Mouse (Mus musculus): ENCODE data around the gene Neurl1a. TPM values are rescaled to one million over a fixed set of nuclear protein-coding genes. Genes with fewer than 3 reads are reported as not detected.

Neurl1a gene
- polyA plus RNA-seq, 1 experiment = 3.7 TPM

DNA sequence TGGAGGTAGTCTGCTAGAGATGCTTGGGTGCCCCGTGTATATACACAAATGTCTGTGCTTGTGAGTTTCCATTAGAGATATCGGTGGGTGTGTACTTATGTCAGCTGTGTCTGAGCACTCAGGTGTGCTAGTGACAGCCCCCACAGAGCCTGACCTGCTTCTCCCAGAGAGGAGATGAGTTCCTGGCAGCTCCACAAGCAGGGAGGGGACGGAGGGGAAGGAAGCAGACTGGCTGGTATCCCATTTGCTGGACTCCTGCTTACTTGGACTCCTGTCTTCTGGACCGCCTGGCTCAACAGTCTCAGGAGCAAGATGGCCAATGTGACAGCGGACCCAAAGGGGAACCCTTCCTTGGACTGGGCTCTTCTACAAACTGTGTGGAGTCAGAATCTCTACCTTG lies 50.8 kb downstream of the Neurl1a start:
- Histone ChIP-seq H3K4me3 (ENCODE audit: insufficient read depth, poor library complexity, severe bottlenecking) (no peak overlapping the region), H3K36me3 (ENCODE audit: control insufficient read depth, insufficient read depth) (no peaks in the 10 kb centered on the region), H3K79me2 (ENCODE audit: control insufficient read depth, insufficient read depth) (no peaks in the 10 kb centered on the region), H3ac (ENCODE audit: control insufficient read depth, insufficient read length, low read depth) (no peak overlapping the region), H3K79me3 (ENCODE audit: low read depth) (no peaks in the 10 kb centered on the region), H3K27me3 (ENCODE audit: control insufficient read depth, insufficient read depth, insufficient read length) (no peaks in the 10 kb centered on the region)
- TF ChIP-seq CTCF (IDR thresholded peaks at IDR 0.05; ENCODE audit: control insufficient read depth, insufficient read depth, insufficient read length) (no peak), MYOD1 (IDR thresholded peaks at IDR 0.05; ENCODE audit: control insufficient read depth, insufficient read length, low read depth) (no peak), MAX (IDR thresholded peaks at IDR 0.05) (no peak), USF1 (IDR thresholded peaks at IDR 0.05; ENCODE audit: low read depth) (no peak), MYOG (IDR thresholded peaks at IDR 0.05; ENCODE audit: control insufficient read depth, extremely low read depth, insufficient read length) (no peak), FOSL1 (IDR thresholded peaks at IDR 0.05; ENCODE audit: insufficient read depth, low read length, poor library complexity, severe bottlenecking) (no peak), CEBPB (IDR thresholded peaks at IDR 0.05; ENCODE audit: low read depth) (no peak)

DNA sequence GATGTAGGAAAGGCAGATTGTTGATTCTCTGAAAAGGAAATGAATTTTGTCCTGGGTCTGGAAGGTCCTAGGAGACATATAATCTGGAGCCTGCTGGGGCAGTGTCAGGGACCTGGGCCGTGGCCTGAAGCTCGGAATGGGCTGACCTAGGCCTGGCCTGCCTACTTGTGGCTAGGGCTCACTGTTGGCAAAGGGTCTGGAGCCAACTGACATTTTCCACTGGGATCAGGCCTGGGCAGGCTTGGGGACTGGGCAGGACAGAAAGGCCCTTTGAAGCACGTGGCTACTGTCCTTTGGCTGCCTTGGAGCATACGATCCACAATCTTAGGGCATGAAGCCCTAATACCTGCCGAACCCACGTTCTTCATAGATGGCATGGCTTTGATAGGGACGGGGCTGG lies 51.5 kb downstream of the Neurl1a start:
- H3K79me3 ChIP-seq (ENCODE audit: low read depth) = no peaks in the 10 kb centered on the region
- no peaks in the 10 kb centered on the region for H3K27me3 ChIP-seq (ENCODE audit: control insufficient read depth, insufficient read depth, insufficient read length)
- no peak overlapping the region for H3K4me3 ChIP-seq (ENCODE audit: insufficient read depth, poor library complexity, severe bottlenecking)
- no peaks in the 10 kb centered on the region for H3K36me3 ChIP-seq (ENCODE audit: control insufficient read depth, insufficient read depth)
- no peaks in the 10 kb centered on the region for H3K79me2 ChIP-seq (ENCODE audit: control insufficient read depth, insufficient read depth)
- H3ac ChIP-seq (ENCODE audit: control insufficient read depth, insufficient read length, low read depth) = no peak overlapping the region
- TF ChIP-seq FOSL1 (IDR thresholded peaks at IDR 0.05; ENCODE audit: insufficient read depth, low read length, poor library complexity, severe bottlenecking) (no peak), MYOD1 (IDR thresholded peaks at IDR 0.05; ENCODE audit: control insufficient read depth, insufficient read length, low read depth) (no peak), CEBPB (IDR thresholded peaks at IDR 0.05; ENCODE audit: low read depth) (no peak), MYOG (IDR thresholded peaks at IDR 0.05; ENCODE audit: control insufficient read depth, extremely low read depth, insufficient read length) (no peak), MAX (IDR thresholded peaks at IDR 0.05) (no peak), USF1 (IDR thresholded peaks at IDR 0.05; ENCODE audit: low read depth) (no peak), CTCF (IDR thresholded peaks at IDR 0.05; ENCODE audit: control insufficient read depth, insufficient read depth, insufficient read length) (no peak)

DNA sequence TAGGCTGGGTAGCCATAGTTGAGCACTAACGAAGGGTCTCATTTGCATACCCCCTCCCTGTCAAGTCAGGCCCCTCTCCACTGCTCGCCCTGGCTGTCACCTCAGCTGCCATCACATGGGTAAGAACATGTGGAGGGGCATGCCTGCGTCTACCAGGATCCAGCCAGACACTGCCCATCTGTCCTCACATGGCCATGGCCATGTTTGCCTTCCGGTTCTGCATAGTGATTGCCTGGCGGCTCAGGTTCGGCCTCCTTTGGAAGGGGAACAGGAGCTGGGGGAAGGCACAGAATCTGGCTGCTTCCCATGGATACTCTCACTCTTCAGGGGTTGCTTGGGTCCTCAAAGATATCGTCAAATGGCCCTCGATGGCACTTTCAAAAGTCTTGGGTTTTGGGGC lies 52.1 kb downstream of the Neurl1a start:
- no peaks in the 10 kb centered on the region for H3K36me3 ChIP-seq (ENCODE audit: control insufficient read depth, insufficient read depth)
- no peaks in the 10 kb centered on the region for H3K79me3 ChIP-seq (ENCODE audit: low read depth)
- no peaks in the 10 kb centered on the region for H3K79me2 ChIP-seq (ENCODE audit: control insufficient read depth, insufficient read depth)
- TF ChIP-seq CEBPB (IDR thresholded peaks at IDR 0.05; ENCODE audit: low read depth) (no peak), MYOD1 (IDR thresholded peaks at IDR 0.05; ENCODE audit: control insufficient read depth, insufficient read length, low read depth) (no peak), CTCF (IDR thresholded peaks at IDR 0.05; ENCODE audit: control insufficient read depth, insufficient read depth, insufficient read length) (no peak)
- no peak overlapping the region for H3K4me3 ChIP-seq (ENCODE audit: insufficient read depth, poor library complexity, severe bottlenecking)
- H3ac ChIP-seq (ENCODE audit: control insufficient read depth, insufficient read length, low read depth) = no peak overlapping the region
- no peaks in the 10 kb centered on the region for H3K27me3 ChIP-seq (ENCODE audit: control insufficient read depth, insufficient read depth, insufficient read length)

- no peaks in the 10 kb centered on the region for H3K36me3 ChIP-seq (ENCODE audit: control insufficient read depth, insufficient read depth)
- no peaks in the 10 kb centered on the region for H3K27me3 ChIP-seq (ENCODE audit: control insufficient read depth, insufficient read depth, insufficient read length)
- no peak overlapping the region for H3ac ChIP-seq (ENCODE audit: control insufficient read depth, insufficient read length, low read depth)
- no peaks in the 10 kb centered on the region for H3K79me2 ChIP-seq (ENCODE audit: control insufficient read depth, insufficient read depth)
- TF ChIP-seq MYOG (IDR thresholded peaks at IDR 0.05; ENCODE audit: control insufficient read depth, extremely low read depth, insufficient read length) = no peak
- no peak for TF ChIP-seq MAX (IDR thresholded peaks at IDR 0.05)
- no peak for TF ChIP-seq FOSL1 (IDR thresholded peaks at IDR 0.05; ENCODE audit: insufficient read depth, low read length, poor library complexity, severe bottlenecking)
- no peak for TF ChIP-seq USF1 (IDR thresholded peaks at IDR 0.05; ENCODE audit: low read depth)
- no peak for TF ChIP-seq MYOD1 (IDR thresholded peaks at IDR 0.05; ENCODE audit: control insufficient read depth, insufficient read length, low read depth)
- no peak for TF ChIP-seq CEBPB (IDR thresholded peaks at IDR 0.05; ENCODE audit: low read depth)
- H3K79me3 ChIP-seq (ENCODE audit: low read depth) = no peaks in the 10 kb centered on the region
- H3K4me3 ChIP-seq (ENCODE audit: insufficient read depth, poor library complexity, severe bottlenecking) = no peak overlapping the region
Measured at GRCm38 (mm10) chr19:47231389-47231788, 52.8 kb downstream of the Neurl1a start.

DNA sequence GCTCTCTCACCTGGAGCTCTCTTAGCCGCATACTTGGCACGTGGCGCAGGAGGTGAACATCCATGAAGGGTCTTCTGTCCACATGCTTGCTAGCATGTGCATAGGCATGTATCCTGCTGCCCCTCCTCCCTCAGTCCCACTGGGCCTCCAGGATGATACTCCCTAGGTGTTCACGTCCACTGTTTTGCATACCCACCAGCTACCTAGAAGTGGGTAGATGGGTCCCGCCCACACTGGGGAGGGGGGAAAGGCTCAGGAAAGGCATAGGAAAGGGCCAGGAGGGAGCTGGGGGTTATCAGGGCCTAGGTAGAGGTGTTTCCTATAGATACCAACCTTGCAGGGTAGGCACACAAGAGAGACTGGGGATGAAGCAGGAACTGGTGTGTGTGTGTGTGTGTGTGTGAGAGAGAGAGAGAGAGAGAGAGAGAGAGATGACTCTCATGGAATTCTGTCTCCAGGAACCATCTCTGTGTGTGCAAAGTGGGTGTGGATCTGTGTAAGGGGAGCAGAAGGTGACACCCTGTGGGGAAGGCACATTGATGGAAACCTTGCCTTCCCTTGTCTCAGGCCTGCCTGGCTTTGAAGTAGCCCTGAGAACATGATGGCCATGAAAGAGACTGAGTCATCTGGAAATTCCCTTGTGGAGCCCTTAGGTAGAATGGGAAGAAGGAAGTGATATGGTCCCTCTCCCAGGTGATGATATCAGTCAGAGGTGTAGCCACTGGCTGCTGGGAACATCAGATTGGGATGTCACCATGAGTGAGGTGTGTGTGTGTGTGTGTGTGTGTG lies 53.7 kb downstream of the Neurl1a start:
- TF ChIP-seq FOSL1 (IDR thresholded peaks at IDR 0.05; ENCODE audit: insufficient read depth, low read length, poor library complexity, severe bottlenecking) (no peak), CTCF (IDR thresholded peaks at IDR 0.05; ENCODE audit: control insufficient read depth, insufficient read depth, insufficient read length) (no peak), CEBPB (IDR thresholded peaks at IDR 0.05; ENCODE audit: low read depth) (no peak), MYOG (IDR thresholded peaks at IDR 0.05; ENCODE audit: control insufficient read depth, extremely low read depth, insufficient read length) (no peak), USF1 (IDR thresholded peaks at IDR 0.05; ENCODE audit: low read depth) (no peak), MYOD1 (IDR thresholded peaks at IDR 0.05; ENCODE audit: control insufficient read depth, insufficient read length, low read depth) (no peak), MAX (IDR thresholded peaks at IDR 0.05) (no peak)
- Histone ChIP-seq H3ac (ENCODE audit: control insufficient read depth, insufficient read length, low read depth) (no peak overlapping the region), H3K4me3 (ENCODE audit: insufficient read depth, poor library complexity, severe bottlenecking) (no peak overlapping the region), H3K27me3 (ENCODE audit: control insufficient read depth, insufficient read depth, insufficient read length) (no peaks in the 10 kb centered on the region), H3K79me2 (ENCODE audit: control insufficient read depth, insufficient read depth) (no peaks in the 10 kb centered on the region), H3K36me3 (ENCODE audit: control insufficient read depth, insufficient read depth) (no peaks in the 10 kb centered on the region), H3K79me3 (ENCODE audit: low read depth) (no peaks in the 10 kb centered on the region)

DNA sequence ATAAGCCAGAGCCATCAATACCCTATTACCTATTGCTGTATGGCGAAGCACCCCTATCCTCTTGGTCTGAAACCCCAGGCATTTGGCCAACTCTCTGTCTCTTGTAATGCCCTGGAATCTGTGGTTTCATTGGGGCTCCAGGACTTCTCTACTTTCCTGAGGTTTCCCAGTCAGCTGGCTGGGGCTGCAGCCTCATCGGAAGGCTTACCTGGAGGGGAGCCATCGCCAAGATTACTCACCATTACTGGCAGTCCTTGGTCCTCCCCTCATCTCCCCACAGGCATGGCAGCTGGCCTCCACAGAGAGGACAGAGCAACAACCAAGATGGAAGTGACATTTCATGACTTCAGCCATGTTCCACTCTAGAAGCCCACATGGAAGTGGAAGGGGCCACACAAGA lies 54.5 kb downstream of the Neurl1a start:
- Histone ChIP-seq H3K36me3 (ENCODE audit: control insufficient read depth, insufficient read depth) (no peaks in the 10 kb centered on the region), H3K79me2 (ENCODE audit: control insufficient read depth, insufficient read depth) (no peaks in the 10 kb centered on the region), H3ac (ENCODE audit: control insufficient read depth, insufficient read length, low read depth) (no peak overlapping the region), H3K79me3 (ENCODE audit: low read depth) (no peaks in the 10 kb centered on the region), H3K4me3 (ENCODE audit: insufficient read depth, poor library complexity, severe bottlenecking) (no peak overlapping the region), H3K27me3 (ENCODE audit: control insufficient read depth, insufficient read depth, insufficient read length) (no peaks in the 10 kb centered on the region)
- no peak for TF ChIP-seq MYOG (IDR thresholded peaks at IDR 0.05; ENCODE audit: control insufficient read depth, extremely low read depth, insufficient read length)
- no peak for TF ChIP-seq MYOD1 (IDR thresholded peaks at IDR 0.05; ENCODE audit: control insufficient read depth, insufficient read length, low read depth)
- TF ChIP-seq FOSL1 (IDR thresholded peaks at IDR 0.05; ENCODE audit: insufficient read depth, low read length, poor library complexity, severe bottlenecking) = no peak
- TF ChIP-seq MAX (IDR thresholded peaks at IDR 0.05) = no peak
- no peak for TF ChIP-seq CTCF (IDR thresholded peaks at IDR 0.05; ENCODE audit: control insufficient read depth, insufficient read depth, insufficient read length)
- TF ChIP-seq CEBPB (IDR thresholded peaks at IDR 0.05; ENCODE audit: low read depth) = no peak
- TF ChIP-seq USF1 (IDR thresholded peaks at IDR 0.05; ENCODE audit: low read depth) = no peak

Data from C2C12 (cell line).